Mouse (Mus musculus) embryonic facial prominence, embryonic 11.5 days (tissue): Measurements from ENCODE around the gene Pik3ca. TPM values are rescaled to one million over a fixed set of nuclear protein-coding genes. Genes with fewer than 3 reads are reported as not detected.

Source experiments
- ATAC-seq: fragments of 200-750 bp; cut with Nextera tagmentation; replicated peaks from 2 replicates; pipeline ENCODE4 v1.8.0; 2017; ENCODE audit warnings: low read depth; ENCODE audit not compliant: insufficient number of reproducible peaks, low FRiP score, low TSS enrichment
- DNase-seq: peaks from one replicate; pipeline ENCODE4 v3.0.0-alpha.2; 2015; ENCODE audit warnings: low spot score
- H3K27ac ChIP-seq: fragments of 300-500 bp; sonication (generic); replicated peaks from 2 replicates; pipeline ENCODE4 v1.5.1; 2014; ENCODE audit warnings: mild to moderate bottlenecking, low read depth, low read length, control low read depth
- H3K27me3 ChIP-seq: fragments of 300-500 bp; sonication (generic); 2 replicates; pipeline ENCODE4 v1.6.1; 2014; ENCODE audit warnings: mild to moderate bottlenecking, low read length, moderate library complexity, mixed read lengths; ENCODE audit not compliant: control insufficient read depth, insufficient read depth
- H3K36me3 ChIP-seq: fragments of 300-500 bp; sonication (generic); replicated peaks from 2 replicates; pipeline ENCODE4 v1.6.1; 2014; ENCODE audit warnings: low read depth, mild to moderate bottlenecking, low read length, moderate library complexity, mixed read lengths; ENCODE audit not compliant: control insufficient read depth, insufficient read depth
- H3K4me1 ChIP-seq: fragments of 300-500 bp; sonication (generic); 2 replicates; pipeline ENCODE4 v1.6.1; 2014; ENCODE audit warnings: low read length, mixed read lengths; ENCODE audit not compliant: control insufficient read depth, insufficient read depth
- H3K4me2 ChIP-seq: fragments of 300-500 bp; sonication (generic); 2 replicates; pipeline ENCODE4 v1.6.1; 2014; ENCODE audit warnings: low read depth, mild to moderate bottlenecking, control low read depth, low read length, moderate library complexity
- H3K4me3 ChIP-seq: fragments of 300-500 bp; sonication (generic); 2 replicates; pipeline ENCODE4 v1.5.1; 2014; ENCODE audit warnings: low read depth, low read length, control low read depth
- H3K9ac ChIP-seq: fragments of 300-500 bp; sonication (generic); replicated peaks from 2 replicates; pipeline ENCODE4 v1.6.1; 2014; ENCODE audit warnings: mild to moderate bottlenecking, control low read depth, low read length
- H3K9me3 ChIP-seq: fragments of 300-500 bp; sonication (generic); replicated peaks from 2 replicates; pipeline ENCODE4 v1.6.1; 2016; ENCODE audit warnings: mild to moderate bottlenecking, low read length, inconsistent platforms, mixed read lengths; ENCODE audit not compliant: control insufficient read depth
- WGBS: fragments of 180-500 bp; shearing (Covaris S2); extraction: QIAGEN DNeasy Blood & Tissue Kit; methylation state at CpG from one replicate; pipeline ENCODE4 v1.1.7; 2014; 5-methylcytosine and 5-hydroxymethylcytosine counted together
- polyA plus RNA-seq: library from polyadenylated mRNA; unstranded; fragments of >200 nt; fragmentation: Nextera tagmentation; extraction: Ambion mirVana; gene quantifications from 2 replicates; pipeline ENCODE4 v1.2.1, GENCODE M21; 2014

Gene Pik3ca
- polyA plus RNA-seq, 1 experiment from 2014 or later = 23.3 TPM

DNA sequence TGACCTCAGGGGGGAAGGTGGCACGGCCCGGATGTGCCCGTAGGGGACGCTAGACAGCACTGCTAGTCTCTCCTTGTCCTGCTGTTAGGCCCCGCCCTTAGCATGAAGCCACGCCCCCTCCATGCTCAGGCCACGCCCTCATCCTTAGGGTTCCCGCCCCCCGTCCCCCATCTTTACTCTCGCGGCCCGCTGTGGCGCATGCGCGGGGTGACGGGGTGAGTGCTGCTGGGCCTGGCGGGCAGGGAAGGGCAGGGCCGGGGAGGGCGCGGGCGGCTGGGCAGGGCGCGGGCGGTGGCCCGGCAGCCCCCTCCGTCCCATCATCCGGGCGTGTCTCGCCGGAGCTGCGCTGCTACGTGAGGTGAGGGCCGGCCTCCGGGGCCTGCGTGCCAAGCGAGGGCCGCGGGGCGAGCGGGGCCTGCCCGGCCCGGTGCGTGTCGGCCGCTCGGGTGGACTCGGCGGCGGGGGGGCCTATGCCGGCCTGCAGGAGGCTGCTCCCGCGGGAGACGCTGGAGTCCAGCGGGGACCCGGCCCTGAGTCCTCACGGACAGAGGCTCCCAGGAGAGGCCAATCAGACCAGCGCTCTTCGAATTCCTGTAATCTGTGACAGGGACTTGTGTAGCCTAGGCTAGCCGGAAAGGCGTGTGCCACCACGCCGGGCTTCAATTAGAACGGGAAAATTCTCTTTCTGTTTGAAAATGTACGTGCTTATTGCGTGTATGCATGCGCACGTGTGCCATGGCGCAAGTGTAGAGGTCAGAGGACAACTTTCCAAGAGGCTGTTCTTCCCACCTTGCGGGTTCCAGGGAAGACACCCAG is 113.1 kb downstream of the Pik3ca start:
- no peaks in the 10 kb centered on the region for H3K9me3 ChIP-seq
- peak overlapping the region; percentile 47 for H3K27ac ChIP-seq
- H3K9ac ChIP-seq = peak overlapping the region; percentile 95
- H3K4me2 ChIP-seq = peak overlapping the region; percentile 62
- no peaks in the 10 kb centered on the region for H3K27me3 ChIP-seq
- DNase-seq (peak; percentile 96), ATAC-seq (peak; percentile 90)
- H3K4me3 ChIP-seq = peak overlapping the region; percentile 88
- H3K4me1 ChIP-seq = no peaks in the 10 kb centered on the region
- under 1% methylated on average over 52 of the region's 69 CpGs for WGBS
- no peaks in the 10 kb centered on the region; the same call in 1 of the 2 replicates for H3K36me3 ChIP-seq

DNA sequence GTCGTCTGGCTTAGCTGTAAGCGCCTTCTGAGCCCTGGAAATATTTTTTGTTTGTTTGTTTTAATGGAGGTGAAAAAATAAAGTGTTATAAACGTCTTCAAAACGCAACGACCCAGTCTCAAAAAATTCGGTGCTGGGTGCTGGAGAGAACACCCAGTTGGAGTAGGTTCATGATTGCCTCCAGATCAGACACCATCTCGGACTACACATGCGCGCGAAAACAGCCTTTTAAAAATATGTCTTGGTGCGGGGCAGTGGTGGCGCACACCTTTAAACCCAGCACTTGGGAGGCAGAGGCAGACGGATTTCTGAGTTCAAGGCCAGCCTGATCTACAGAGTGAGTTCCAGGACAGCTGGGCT is 113.7 kb downstream of the Pik3ca start:
- Histone ChIP-seq H3K4me3 (peak overlapping the region; percentile 88), H3K27me3 (no peaks in the 10 kb centered on the region), H3K27ac (no peak overlapping the region), H3K36me3 (no peaks in the 10 kb centered on the region; the same call in 1 of the 2 replicates), H3K9ac (peak overlapping the region; percentile 95), H3K4me2 (peak overlapping the region; percentile 62), H3K4me1 (no peaks in the 10 kb centered on the region), H3K9me3 (no peaks in the 10 kb centered on the region)
- WGBS = 9% methylated on average over 13 of the region's 13 CpGs
- DNase-seq (peak; percentile 26), ATAC-seq (no peak)

- DNase-seq (no peak), ATAC-seq (no peak)
- WGBS = 88% methylated on average over 7 of the region's 7 CpGs
- Histone ChIP-seq H3K9ac (no peak overlapping the region), H3K4me1 (no peaks in the 10 kb centered on the region), H3K27me3 (no peaks in the 10 kb centered on the region), H3K9me3 (no peaks in the 10 kb centered on the region), H3K36me3 (peaks cover 2% of the 10 kb centered on the region), H3K27ac (no peak overlapping the region), H3K4me3 (no peak overlapping the region), H3K4me2 (no peak overlapping the region)
Measured at GRCm38 (mm10) chr3:32512686-32513284, 115.3 kb downstream of the Pik3ca start.

GRCm38 (mm10) chr3:32513528-32513927 is 116.1 kb downstream of the Pik3ca start:
- ATAC-seq (no peak), DNase-seq (no peak)
- Histone ChIP-seq H3K27me3 (no peaks in the 10 kb centered on the region), H3K9ac (no peak overlapping the region), H3K9me3 (no peaks in the 10 kb centered on the region), H3K4me2 (no peak overlapping the region), H3K4me3 (no peak overlapping the region), H3K36me3 (peaks cover 2% of the 10 kb centered on the region), H3K4me1 (no peaks in the 10 kb centered on the region), H3K27ac (no peak overlapping the region)

Other genes with a start within 250 kb of the Pik3ca start
- 6.8 and 8.2 TPM in 2 replicates for gene Zmat3, start 31.7 kb upstream of the Pik3ca start, polyA plus RNA-seq
- gene Kcnmb3, start 94.6 kb downstream of the Pik3ca start, polyA plus RNA-seq = not detected in 2 replicates
- 51.7 and 54.3 TPM in 2 replicates for gene Zfp639, start 112.6 kb downstream of the Pik3ca start, polyA plus RNA-seq
- gene Mfn1, start 131.8 kb downstream of the Pik3ca start, polyA plus RNA-seq = 28.9 and 36.5 TPM in 2 replicates
- gene Gnb4, start 218.9 kb downstream of the Pik3ca start, polyA plus RNA-seq = 47.3 and 48.5 TPM in 2 replicates